Mouse (Mus musculus) liver (tissue): ENCODE data around the gene Camkv.

Source experiments
- DNase-seq: peaks from one replicate; pipeline ENCODE4 v3.0.0-alpha.2; 2020; ENCODE audit warnings: mixed read lengths

Camkv gene

DNA sequence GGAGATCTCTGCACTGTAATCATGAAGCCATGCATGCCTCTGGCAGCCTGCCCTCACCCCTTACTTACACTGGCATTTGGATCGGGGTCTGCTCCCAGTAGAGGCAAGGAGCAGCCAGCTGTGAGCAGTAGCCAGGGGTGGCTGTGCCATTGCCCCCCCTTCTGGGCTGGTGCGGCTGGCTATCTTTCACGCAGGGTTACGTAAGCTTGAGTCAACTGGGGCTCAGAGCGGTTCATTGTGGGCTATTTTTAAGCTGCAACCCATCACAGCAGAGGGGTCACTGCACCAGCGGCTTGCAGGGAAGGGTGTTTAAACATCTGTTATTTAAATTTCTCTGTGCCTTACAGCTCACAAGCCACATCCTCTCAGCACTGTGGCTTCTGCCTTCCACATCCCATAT, 11.5 kb upstream of the Camkv start:
- peak; percentile 38 for DNase-seq

DNA sequence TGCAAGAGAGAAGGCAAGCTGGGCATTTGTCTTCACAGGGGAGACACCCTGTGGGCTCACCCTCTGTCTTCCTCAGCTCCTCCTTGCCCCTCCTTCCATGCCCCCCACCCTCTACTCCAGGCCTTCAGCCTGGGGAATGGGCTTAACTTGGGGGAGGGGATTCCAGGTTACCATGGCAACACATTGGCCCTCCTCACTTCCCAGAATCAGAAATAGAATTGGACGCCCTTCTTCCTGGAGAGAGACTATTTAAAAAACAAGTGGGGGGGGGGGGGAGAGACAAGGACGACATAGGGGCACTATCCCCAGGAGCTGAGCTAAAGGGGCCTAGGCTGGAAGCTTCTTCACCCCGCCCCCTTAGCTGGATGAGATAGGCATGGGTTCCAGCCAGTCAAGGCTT, 10.2 kb upstream of the Camkv start:
- no peak for DNase-seq

DNA sequence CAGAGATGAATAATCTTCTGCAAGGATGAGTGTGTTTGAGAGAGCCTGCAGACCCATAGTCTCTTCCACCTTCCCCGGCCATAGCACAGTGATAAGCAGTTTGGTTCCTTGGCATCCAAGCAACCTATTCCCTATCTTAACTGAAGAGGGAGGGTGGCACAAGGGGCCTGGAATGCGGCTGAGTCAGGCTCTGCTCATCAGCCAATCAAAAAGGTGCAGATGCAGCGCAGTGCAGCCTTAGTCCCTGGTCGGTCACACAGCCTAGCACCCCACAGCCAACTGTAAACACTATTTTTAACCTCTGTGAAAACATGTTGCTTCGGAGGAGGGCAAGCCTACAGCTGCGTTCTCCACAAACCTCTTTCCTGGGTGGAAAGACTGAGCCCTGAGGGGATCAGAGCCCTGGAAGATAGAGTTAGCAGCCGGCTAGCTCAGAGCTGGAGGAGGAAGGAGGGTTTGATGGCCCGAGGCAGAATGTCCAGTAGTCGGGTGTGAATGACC, 8.5 kb upstream of the Camkv start:
- no peak for DNase-seq

DNA sequence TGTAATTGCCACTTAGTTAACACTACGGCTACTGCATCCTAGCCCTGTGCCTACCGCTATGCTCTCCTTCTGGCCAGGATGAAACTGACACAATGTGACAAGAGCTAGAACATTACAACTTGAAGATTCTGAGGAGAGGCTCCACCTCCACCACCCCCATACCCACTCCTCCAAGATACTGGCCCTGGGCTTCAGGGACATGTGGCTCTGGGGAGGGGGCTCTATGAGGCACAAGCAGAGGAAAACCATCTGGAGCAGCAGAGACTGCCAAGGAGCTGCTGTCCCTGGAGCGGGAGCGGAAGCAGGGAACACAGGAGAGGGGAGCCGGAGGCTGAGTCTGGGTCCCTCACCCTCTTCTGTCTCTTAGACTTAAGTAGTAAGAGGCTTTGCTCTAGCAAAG, 7.7 kb upstream of the Camkv start:
- DNase-seq, result no peak

DNA sequence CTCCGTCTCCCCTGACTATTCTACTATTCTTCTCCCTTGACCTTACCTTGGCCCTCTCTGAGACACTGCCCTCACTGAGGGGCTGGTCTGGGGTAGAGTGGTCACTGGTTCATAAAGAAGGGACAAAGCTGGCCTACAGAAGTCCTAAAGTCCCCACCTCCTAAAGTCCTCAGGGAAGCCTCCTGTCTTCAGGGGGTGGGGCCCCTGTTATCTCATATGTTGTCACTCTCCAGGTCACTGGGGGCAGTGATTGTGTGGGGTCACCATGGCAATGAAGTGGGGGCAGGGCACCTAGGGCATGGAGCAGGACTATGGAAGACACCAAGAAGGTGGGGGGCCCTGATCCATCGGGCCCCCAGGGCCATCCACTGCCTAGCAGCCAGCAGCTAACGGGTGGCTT, 7.3 kb upstream of the Camkv start, which contains the start of gene Actl11:
TSS of gene Actl11 (plus strand) at position 301 of the 400 bp plus-strand sequence.
- no peak for DNase-seq

DNA sequence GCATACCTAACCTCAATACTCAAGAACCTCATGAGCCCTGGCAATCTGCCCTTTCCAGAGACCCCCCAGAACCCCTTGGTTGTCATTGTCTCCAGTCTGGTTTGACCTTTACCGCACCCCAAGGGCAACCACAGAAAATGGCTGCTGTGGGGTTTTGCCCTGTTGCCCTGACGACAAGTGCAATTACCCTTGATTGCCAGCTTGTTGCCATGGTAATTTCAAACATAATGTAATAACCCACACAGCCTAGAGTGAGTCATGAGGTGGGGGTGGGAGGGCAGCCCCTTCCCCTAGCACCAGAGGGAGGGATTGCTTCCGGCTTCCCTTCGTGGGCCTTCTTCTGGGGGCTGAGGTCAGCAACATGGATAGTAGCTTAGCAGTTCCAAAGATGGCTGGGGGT, 3.3 kb upstream of the Camkv start:
- no peak for DNase-seq

DNA sequence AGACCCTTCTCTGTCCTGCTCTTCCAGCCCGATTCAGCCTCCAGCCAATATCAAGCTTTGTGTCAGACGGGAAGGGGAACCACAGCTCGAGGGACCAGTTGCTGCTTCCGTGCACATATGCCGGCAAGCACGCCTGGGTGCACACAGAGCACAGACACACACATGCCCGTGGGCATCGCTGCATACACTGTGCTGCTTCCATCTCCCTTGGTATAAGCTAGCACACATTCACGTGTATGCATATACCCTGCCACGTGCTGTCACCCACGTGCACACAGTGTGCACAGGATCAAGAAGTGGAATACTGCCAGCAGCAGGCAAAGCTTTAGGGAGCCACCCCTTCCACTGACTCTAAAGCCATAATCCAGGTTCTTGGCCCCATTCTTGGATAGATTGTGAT, 1.3 kb upstream of the Camkv start:
- no peak for DNase-seq

DNA sequence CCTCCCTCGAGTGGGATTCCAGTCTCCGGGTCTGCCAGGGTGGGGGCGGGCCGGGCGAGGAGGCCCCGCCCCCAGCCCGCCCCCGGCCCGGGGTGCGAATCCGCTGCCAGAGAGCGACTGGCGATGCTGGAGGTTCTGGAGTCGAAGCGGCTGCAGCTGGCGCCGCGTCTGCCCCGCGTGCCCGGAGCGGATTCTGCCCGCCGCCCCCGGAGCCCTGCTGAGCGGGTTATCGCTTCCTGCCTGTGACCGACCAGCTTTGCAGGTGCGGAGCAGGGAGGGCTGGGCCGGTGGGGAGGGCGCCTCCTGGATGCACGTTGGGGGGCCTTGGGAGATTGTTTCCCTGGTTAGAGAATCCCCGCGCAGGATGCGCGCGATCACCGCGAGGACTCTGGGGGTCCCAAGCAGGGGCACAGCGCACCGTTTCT, 328 bp downstream of the Camkv start:
- no peak for DNase-seq

DNA sequence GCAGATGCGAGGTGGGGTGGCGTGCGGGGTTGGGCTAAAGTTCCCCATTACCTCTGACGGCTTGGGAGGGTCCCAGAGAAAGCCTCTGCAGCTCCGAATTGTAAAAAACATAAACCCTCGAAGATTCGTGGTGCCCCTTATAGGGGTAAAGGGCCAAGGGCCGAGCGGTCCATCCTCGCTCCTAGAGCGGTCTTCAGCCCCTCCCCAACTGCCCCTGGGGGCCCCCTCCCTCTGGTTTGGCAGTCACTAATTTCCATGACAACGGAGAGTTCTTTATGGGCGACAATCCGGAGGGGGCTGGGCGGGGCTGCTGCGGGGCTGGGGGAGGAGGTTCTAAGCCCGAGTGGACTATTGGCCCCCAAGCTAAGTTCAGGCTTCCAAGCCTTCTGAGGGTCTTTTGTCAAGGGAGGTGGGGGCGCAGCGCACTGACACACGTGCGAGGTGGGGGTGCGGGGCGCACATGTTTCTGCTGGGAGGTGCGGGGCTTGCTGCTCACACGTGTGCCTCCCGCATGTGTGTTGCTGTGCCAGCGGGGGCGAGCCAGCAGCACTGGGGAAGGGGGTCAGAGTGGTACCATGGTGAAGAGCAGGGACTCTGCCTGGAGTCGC, 845 bp downstream of the Camkv start:
- DNase-seq, result no peak

DNA sequence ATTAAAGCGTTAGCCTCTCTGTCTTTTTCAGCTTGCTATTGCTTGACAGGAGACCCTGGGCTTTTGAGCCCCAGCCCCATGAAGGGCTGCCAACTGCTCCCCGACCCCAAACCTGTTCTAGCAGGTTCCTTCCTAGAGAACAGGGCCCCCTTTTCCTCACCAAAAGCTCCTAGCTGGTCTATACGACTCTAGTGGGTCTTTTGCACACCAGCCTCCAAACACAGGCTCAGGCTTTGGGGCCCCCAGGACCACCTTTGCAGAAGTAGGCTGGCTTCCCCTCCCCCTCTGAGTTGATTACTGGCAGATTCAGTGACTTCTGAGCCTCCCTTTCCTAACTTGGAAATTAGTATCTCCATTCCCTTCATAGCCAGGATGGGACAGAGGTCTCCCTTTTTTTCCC, 1.4 kb downstream of the Camkv start:
- DNase-seq, result no peak

DNA sequence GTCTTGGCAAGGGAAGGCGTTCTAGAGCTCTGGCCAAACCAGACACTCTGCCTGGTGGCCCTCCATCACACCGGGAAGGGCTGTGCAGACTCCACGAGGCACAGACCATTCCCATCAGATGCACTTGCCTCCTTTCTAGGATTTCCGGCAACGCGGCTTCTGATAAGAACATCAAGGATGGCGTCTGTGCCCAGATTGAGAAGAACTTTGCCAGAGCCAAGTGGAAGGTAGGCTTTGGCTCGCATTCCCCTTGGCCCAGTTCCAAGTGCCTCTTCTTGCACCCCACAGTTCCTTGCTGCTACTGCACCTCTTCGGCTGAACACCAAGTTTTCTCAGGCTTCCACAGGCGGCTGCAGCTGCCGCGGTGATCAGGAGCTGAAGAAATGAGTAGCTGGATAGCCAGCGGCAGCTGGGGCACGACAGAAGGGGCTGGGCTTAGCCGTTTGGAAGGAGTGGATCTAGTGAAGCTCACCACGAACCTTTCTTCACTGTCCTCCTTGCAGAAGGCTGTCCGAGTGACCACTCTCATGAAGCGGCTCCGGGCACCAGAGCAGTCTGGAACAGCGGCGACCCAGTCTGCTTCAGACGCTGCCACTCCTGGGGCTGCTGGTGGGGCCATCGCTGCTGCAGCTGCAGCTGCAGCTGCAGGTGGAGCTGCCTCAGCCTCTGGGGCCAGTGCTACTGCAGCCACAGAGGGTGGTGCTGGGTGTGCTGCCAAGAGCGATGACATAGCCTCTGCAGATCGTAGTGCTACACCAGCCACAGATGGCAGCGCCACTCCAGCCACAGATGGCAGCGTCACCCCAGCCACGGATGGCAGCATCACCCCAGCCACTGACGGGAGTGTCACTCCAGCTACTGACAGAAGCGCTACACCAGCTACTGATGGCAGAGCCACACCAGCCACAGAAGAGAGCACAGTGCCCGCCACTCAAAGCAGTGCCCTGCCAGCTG, 12.0 kb downstream of the Camkv start:
- DNase-seq, result no peak

DNA sequence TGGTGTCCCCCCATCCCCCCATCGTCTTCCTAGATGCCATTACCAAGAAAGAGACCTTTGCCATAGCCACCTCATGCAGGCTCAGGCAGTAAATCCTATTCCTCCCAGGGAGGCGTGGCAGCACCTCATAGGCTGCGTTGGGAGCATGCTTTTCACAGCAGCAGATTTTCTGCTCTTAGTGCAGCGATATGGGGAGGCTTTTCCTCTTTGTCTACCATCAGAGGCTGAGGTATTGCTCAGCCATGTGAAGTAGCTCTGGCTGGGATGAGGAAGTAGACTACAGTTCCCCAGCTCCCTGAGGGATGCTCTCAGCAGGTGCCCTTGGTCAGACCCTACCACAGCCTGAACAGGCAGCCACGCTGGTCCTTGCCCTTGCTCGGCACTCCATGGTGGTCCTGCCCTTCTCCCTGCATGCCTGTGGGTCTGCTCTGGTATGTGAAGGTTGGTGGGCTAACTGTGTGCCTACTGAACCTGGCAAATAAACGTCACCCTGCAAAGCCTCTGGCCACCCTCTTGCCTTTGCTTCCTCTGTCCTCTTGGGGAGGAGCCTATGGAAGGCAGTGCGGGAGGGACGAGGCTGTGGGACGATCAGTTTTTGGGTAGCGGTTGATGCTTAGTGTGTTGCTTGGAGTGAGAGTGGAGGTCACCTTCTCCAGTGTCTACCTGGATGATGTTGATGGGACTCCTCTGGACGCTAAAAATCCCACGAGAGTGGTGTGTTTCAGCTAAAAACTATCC, 13.9 kb downstream of the Camkv start:
- no peak for DNase-seq

DNA sequence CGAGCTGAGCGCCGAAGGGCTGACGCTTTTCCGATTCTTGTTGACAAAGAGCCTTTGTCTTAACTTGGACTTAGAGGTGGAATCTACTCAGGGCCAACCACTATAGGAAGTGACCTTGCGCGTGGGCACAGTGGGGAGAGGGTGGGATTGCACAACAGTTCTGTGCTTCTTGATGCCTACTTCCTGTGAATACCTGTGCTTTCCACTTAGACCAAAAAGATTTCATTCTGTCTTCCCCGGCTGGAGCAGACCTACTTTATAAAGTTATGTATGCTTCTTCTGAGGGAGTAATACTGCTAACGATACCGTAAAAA, 14.4 kb downstream of the Camkv start, which contains the start of gene Traip:
TSS of gene Traip (plus strand) at position 215 of the 314 bp plus-strand sequence.
- no peak for DNase-seq

DNA sequence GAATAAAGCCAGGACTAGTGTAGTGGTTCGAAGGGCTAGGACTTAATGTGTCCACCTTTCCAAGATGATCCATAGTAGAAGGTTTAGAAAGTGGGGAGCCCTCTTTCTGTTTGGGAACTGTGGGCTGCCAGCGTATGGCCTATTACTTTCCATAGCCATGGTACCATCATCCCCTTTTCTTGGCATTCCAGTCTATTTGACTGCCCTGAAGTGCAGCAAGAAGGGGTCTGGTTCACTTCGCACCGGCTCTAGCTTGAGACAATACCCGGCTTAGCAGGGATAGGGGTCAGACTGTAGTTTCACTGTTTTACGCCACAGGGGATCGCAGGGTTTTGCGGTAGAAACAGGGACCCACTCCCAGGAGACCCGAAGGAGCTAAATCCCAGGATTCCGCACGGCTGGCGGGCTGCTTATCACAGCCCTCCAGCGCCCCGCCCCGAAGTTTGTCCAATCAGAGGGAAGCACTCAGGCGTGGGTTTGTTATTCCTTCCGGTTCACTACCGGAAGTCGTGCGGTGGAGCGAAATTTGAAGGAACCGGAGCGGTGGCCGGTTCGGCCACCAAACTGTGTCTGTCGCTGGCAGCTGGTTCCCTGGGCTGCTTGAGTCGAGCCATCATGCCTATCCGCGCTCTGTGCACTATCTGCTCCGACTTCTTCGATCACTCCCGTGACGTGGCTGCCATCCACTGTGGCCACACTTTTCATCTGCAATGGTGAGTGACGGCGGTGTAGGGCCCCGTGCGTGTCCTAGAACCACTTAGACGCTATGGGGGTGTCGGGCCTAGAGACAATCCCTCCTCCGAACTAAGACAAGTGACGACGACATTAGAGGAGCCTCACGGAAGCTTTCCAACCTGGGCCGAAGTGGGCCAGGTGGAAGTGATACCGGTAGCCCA, 15.2 kb downstream of the Camkv start:
- DNase-seq, result peak; percentile 92

DNA sequence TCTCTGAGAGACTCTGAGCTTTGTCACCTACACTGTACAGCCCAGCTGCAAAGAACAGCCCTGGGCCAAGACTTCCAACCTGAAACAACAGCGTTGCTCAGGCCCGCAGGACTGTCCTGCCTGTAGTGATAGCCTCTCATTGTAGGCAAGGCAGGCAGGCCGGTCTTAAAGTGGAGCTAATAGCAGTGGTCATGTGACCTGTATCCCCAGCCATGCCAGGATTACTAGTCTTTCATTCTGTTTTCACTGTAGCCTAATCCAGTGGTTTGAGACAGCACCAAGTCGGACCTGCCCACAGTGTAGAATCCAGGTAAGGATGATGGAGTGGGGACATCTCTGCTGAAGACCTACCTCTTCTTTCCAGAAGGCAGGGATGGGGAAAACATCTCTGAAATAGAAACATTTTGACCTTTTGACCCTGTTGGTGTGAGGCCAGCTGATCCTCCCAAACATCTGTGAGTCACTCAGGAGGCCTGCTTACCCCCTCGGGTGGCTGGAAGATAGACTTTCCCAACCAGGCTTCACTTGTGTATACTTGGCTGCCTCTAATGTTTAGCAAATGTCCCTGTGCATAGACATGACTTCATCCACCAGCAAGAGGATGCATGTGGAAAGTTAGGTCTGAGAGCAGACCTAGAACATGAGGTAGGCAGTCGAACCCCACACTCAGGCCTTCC, 20.3 kb downstream of the Camkv start:
- no peak for DNase-seq

DNA sequence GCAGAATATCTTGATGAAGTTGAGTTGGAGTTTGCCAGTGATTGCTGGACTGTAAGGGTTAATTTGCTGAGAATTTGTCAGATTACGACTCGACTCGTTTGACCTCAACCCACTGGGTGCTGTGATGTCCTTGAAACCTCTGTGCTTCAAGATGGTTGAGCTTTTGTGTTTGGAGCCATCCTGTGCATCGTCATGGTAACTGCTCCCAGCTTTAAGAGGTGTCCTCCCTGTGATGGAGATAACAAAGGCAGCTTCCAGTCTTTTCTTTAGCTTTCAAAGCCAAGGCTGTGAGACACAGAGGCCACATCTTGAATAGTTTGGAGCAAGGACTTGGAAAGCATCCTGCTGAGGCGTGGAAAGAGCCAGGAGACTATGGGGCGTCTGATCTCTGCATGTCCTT, 21.7 kb downstream of the Camkv start:
- no peak for DNase-seq

DNA sequence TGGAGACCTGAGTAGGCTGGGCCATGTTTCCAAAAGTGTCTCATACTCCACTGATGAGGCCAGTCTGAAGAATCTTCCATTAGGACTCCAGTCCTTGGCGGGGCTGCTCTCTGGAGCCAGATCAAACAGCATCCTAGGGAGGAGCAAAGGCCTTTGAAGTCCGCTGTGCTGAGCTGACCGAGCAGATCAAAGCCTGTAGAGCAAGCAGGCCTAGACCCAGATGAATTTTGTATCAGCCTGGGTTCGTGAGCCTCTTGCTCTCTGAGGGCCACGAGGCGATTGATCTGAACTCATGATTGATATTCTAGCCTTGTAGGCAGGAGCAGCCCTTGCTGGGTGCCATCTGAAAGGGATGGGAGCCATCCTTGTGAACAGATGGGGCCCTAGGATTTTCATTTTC, 24.4 kb downstream of the Camkv start:
- no peak for DNase-seq

DNA sequence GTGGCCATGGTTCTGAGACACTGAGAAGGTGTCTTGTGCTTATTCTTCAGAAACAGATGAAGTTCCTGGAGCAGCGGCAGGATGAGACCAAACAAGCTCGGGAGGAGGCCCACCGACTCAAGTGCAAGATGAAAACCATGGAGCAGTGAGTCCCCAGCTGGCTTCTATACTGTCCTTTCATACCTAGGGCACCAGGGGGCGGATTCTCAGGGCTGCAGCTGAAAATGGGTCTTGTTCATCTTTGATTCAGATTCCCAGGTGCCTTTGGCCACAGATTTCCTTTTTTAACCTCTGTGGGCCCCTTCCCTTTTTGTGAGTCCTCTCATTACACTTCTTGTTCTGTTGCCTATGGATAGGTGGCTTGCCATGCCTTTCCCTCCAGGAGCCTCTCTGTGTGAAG, 25.5 kb downstream of the Camkv start:
- no peak for DNase-seq

DNA sequence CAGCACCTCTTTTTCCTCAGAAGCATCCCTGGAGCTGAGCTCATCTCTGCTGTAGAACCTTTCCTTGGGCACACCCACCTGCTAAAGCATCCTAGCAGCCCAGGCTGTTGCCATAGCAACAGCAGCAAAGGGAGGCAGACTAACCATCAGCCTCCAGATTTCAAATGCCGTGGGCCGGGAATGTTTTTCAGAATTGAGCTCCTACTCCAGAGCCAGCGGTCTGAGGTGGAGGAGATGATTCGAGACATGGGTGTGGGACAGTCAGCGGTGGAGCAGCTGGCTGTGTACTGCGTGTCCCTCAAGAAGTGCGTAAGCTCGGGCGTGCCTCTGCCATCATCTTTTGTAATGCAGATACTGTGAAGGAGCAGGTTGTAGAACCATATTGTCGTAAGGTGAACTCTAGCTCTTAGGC, 25.9 kb downstream of the Camkv start:
- no peak for DNase-seq

DNA sequence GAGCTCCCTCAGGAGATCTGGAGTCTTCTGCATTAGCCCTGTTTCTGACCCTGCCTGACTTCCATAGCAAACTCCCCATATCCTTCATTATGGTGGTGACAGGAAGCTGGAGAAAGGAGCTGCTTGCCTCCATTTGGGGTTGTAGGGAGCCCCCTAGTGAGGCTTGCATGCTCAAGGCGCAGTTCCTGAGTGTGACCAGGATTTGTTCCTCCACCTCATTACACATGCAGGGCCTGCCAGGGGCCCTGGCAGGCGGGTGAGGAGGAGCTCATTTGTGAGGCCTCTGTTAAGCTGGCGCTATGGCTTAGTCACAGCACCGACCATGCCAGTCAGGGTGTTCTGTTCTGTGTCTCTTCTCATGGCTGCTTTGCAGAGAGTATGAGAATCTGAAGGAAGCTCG, 26.4 kb downstream of the Camkv start:
- peak; percentile 33 for DNase-seq

DNA sequence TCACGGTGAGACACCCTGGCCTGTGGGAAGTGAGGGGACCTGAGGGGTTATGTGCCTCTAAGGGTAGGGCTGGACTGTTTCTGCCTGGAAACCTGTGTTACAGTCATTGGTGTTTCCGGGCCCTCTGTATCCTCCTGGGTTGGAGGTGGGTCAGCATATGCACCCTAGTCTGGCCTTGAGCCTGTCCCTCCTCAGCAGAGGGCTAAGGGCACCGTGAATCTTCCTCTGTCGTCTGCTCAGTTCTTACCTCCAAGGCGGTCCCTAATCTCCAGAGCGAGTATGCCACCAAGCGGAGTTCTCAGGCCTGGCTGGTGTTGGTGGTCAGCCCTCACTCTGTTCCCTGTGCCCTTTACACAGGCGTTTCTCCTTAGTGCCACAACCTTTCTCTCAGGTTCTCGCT, 27.4 kb downstream of the Camkv start:
- DNase-seq, result no peak

DNA sequence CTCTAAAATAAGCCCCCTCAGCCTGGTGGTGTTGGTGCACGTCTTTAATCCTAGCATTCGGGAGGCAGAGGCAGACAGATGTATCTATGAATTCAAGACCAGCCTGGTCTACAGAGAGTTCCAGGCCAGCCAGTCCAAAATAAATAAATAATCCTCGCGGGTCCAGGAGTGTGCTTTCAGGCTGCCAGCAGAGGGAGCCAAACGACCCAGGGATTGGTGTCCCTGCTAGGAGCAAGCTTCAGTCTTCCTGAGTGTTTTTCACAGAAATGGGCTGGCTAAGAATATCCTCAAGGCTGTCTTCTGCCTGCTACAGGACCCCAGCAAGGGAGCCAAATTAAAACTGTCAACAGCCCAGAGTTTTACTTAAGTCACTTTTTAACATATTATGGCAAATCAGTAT, 28.2 kb downstream of the Camkv start:
- peak; percentile 93 for DNase-seq
